Mouse (Mus musculus) adrenal gland, adult 2 months (tissue): ENCODE measurements around the gene Atp6v0a2. TPM values are rescaled to one million over a fixed set of nuclear protein-coding genes. Genes with fewer than 3 reads are reported as not detected.

Experiments used
- DNase-seq: peaks from one replicate; pipeline ENCODE4 v3.0.0; 2021
- polyA plus RNA-seq: library from polyadenylated mRNA; depleted of rRNA; stranded (reverse); fragments of >200 nt; gene quantifications from 2 replicates; pipeline ENCODE4 v1.2.3, GENCODE M21; 2012; rRNA removed
- total RNA-seq, 2 experiments: library from RNA; stranded (reverse); gene quantifications; 2 replicates each; pipeline ENCODE4 v1.2.3; 2021

Gene Atp6v0a2
- total and polyA plus RNA-seq, 3 experiments = 70.7 to 107 (median 93.2) TPM

DNA sequence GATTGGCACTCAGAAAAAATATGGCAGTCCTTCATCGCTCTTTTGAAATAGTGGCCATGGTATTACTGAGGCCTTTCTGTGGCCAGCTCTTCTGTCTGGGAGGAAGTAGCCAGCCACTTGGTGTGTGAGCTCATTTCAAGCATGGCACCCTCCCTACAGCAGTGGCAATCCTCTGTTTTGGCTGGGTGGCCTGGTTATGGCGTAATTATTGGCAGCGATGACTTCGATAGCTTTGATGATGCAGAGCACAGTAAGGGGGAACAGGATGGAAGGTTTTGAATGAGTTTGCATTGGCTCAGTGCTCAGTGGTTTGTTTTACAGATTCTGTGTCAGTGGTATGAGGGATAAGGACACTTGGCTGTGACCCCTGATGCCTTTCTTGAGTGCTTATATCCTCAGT lies 8.3 kb downstream of the Atp6v0a2 start:
- peak; percentile 25 for DNase-seq

DNA sequence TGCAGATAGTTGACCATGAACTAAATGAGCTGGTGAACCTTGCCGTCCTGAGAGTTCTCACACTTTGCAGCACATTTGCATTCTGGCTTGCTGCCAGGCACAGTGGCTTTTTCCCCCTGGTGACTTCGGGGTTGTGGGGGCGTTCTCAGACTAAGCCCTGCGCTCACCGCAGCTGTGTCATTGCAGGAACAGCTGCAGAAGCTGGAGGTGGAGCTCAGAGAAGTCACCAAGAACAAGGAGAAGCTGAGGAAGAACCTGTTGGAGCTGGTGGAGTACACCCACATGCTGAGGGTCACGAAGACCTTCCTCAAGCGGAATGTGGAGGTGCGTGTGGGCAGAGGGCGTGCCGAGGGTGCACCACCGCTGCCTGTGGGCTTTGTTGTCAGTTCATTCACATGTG lies 8.9 kb downstream of the Atp6v0a2 start:
- no peak for DNase-seq

DNA sequence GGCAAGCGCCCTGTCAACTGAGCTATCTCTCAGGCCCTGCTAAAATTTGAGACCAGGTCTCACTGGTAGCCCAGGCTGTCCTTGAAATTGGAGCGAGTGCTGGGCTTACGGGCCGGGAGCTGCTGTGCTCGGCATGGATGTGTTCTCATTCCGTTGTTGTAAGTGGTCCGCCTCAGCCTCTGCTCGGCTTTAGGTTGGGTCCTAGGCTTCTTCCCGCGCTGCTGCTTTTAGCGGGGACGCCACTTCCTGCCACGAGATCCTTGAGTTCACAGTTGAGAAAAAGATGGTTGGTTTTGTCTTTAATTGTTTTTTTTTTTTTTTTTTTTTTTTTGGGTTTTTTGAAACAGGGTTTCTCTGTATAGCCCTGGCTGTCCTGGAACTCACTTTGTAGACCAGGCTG lies 9.5 kb downstream of the Atp6v0a2 start:
- DNase-seq = no peak

DNA sequence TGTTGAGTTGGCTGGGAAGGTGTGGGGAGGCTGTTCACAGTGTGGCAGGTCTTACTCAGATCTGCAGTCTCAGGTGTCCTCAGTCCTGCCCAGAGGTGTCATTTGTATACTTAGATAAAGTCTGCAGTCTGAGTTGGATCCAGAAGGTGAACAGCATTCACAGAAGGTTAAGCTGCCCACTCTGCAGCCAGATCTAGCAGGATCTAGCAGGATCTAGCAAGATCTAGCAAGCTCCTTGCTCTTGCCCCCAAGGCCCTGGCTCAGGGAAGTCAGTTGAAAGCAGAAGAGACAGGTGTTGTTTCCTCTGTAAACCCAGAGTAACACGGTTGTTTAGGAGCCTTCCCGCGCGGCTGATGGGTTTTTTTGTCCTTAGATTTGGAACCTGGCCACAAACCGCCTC lies 85.4 kb downstream of the Atp6v0a2 start:
- DNase-seq = no peak

DNA sequence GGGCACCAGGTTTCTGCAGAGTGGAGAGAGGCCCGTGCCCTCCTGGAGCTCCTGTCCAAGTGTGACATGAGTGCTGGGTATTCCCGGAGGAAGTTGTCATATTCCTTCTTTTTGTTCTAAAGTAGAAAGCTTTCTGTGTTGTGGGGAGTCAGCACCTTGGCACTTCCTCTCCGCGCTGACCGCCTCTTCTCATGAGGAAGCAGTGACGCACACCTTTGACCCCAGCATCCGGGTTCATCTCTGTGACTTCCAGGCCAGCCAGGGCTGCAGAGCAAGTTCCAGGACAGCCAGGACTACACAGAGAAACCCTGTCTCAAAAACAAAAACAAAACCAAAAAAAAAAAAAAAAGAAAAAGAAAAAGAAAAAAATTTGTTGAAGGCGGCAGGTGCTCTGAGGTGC lies 86.8 kb downstream of the Atp6v0a2 start:
- DNase-seq = peak; percentile 67

DNA sequence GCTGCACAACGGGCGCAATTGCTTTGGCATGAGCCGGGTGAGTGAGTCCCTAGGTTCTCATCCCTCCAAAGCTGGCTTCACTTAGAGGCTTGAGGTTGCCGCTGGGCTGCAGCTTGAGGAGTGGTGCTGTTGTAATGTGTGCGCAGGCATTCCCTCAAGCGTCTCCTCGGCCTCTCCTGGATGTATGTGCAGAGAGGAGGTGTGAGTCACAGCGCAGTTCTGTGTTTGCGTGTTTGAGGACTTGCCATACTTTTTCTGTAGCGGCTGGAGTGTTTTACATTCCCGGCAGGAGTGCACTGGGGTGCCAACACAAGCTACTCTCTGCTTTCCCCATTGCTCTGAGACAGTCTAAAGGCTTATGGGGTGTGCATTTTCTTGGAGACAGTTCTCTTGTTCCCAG lies 89.6 kb downstream of the Atp6v0a2 start:
- DNase-seq = no peak

DNA sequence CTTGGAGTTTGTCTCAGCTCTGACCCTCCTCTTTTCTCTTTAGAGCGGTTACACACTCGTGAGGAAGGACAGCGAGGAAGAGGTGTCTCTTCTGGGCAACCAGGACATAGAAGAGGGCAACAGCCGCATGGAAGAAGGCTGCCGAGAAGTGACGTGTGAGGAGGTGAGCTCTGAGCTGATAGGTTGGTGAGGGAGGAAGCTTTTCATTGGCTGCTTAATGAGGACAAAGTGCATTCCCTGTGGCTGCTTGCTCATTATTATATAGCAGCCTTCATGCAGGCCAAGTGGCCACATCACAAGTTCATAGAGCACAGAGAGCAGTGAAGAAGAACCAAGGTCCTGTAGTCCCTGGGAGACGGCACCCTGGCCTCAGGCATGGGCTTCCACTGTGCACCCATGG lies 90.0 kb downstream of the Atp6v0a2 start:
- no peak for DNase-seq

DNA sequence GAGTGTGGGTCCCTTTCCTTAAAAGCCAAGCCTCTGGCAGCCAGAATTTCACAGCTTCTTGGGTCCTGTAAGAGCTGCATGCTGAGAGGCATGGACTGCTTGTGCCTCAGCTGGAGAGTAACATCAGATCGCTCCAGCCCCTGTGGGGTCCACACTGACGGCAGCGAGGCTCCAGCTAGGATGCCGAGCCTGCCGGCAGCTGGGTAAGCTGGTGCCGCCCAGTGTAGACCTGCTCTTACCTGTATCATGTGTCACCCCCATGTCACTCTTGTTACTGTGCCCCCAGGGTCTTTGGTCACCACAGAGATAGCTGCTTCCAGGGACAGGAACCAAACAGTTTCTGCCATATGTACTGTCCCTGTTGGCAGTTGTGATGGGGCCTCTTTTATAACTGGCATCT lies 94.7 kb downstream of the Atp6v0a2 start:
- DNase-seq = no peak

DNA sequence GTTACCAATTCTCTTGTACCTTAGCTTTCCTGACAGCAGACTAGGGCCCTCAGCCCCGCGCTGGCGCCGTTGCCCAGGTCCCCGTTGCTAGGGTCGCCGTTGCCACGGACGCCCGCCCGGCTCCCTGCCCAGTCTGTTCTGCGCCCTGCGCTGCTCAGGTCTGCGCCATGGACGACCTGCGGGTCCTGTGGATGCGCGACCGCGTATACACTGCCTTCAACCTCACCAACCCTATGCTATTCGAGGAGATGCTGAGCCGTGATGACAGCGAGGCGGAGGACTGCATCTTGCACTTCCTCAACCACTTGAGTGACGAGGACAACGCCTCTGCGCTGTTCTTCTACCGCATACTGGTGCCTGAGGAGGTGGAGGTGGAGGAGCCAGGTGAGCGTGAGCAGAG lies 96.6 kb downstream of the Atp6v0a2 start, which contains the start of gene Dnah10:
TSS of gene Dnah10 (plus strand) at position 89 of the 400 bp plus-strand sequence.
- DNase-seq = no peak

DNA sequence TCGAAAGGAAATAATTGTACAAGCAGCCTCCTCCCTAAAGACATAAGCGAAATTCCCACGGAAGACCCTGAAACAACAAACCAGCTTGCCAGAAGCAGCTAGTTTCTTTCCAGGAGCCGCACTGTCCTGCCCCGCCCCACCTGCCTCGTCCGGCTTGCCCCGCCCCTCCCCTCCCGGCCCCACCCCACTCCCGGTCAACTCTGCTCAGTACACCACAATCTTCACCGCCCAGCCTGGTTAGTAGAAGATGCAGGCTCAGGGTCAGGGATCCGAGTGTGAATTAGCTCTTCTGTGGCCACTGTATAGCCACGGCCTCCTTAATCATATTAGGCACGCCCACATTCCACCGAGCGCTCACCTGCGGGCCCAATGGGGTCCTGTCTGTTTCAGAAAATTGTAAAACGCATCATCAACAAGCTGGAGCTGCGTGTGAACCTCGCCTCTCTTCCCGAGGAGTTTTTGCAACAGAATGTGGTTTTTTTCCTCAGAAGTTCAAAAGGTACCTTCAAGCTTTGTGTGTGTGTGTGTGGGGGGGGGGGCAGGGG lies 101.4 kb downstream of the Atp6v0a2 start:
- peak; percentile 16 for DNase-seq

DNA sequence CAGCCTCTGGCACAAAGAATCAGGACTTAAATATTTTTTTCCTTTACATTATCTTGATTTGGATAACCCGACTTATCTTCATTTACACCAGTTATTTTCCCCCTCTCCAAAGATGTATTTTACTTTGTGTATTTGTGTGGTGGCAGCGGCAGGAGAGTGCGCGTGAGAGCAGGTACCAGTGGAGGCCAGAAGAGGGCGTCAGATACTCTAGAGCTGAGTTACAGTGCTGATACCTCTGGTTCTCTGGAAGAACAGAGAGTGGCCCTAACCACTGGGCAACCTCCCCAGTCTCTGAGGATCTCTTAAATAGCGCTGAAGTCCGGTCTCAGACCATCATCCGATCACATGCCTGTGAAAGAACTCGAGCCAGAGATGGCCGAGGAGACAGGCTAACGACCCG lies 105.6 kb downstream of the Atp6v0a2 start:
- no peak for DNase-seq

DNA sequence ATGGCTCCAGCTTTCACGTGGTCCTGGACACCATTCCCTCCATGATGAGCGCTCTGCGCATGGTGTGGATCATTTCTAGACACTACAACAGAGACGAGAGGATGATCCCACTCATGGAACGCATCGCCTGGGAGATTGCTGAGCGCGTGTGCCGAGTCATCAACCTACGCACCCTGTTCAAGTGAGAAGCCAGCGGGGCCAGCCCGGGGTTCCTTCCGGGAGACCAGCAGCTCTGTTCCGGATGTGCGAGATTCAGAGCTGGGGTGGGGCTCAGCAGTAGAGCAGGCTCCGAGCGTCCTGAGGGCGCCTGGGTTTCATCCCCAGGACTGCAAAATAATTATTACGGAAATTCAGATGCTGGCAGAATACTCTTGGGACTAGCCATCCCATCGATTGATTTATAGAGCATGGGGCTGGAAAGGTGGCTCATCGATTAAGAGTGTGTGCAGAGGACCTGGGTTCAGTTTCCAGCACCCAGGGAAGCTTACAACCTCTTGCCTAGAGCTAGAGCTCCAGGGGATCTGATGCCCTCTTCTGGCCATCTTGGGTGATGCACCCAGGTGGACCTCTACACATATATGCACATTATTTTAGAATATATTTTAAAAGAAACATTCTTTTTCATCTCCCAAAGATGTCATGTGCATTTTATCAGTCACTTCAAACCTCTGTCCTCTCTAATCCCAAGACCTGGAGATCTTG lies 113.7 kb downstream of the Atp6v0a2 start:
- no peak for DNase-seq

DNA sequence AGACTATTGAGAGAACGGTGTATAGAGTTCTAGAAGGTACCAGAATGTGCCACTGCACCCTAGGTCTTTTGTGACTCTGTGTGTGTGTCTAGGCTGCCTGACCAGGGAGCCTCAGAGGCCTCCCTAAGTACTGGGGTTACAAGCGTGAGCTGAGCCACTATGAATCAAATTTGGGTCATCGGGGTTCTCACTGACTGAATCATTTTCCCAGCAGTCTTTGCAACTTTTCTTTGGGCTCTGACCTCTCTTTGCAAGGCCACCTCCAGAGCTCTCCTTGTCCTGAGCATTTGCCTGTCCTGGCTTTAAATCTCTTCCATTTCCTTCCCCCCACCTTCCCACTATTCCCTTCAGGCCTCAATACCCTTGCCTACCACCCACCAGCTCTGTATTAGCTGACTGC lies 115.5 kb downstream of the Atp6v0a2 start:
- peak; percentile 61 for DNase-seq

DNA sequence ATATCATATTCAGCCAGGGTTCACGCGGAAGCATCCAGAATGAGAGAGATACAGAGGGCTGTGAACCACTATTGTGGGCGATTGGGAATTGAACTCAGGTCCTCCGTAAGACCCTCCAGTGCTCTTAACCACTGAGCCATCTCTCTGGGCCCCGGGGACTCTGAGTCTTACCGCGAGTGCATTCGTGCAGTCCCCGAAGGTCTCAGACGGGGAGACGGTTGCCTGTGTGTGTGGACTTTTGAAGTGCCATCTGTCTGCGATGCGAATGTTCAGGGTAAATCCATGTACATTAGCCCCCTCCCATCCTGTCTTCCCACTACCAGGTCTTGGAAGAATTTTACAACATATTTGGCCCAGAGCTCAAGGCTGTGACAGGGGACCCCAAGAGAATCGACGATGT lies 117.8 kb downstream of the Atp6v0a2 start:
- no peak for DNase-seq

DNA sequence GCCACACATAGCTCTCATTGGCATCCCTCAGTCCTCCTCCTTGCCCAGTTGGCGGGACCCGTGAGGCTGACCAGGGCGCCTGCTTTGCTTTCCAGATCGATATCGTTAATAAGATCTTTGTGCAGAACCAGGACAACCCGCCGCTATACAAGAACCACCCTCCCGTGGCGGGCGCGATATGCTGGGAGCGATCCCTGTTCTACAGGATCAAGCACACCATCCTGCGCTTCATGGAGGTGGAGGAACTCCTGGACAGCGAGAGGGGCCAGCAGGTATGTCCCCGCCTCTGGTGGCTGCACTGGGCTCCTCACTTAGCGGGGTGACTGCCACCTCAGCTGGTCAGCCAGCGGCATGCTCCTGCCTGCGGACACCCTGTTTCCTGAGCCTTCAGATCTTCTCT lies 119.9 kb downstream of the Atp6v0a2 start:
- DNase-seq = no peak

DNA sequence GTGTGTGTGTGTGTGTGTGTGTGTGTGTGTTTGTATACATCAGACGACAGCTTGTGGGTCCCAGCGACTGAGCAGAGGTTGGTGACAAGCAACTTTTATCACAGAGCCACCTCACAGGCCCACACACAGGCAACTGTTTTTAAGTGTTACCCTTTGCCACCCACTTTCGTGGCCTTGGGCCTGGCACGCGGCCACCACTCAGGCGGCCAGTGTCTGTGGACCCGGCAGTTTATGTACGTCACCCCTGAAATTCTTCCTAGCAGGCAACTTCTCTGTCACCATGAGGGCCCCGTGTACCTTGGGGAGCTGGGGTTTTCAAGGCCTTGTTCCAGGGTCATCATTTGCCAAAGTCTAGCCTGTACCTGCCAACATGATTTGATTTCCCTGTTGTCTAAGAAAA lies 123.3 kb downstream of the Atp6v0a2 start:
- DNase-seq = peak; percentile 49

DNA sequence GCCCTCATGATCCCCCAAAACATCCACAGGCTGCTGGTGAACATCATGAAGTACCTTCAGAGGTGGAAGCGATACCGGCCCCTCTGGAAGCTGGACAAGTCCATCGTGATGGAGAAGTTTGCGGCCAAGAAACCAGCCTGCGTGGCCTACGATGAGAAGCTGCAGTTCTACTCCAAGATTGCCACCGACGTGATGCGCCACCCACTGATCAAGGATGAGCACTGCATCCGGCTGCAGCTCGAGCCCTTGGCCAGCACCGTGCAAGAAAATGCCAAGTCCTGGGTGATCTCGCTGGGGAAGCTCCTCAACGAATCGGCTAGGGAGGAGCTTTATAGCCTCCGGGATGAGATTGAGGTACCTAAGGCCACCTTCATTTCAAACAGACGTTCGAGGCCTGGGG lies 132.6 kb downstream of the Atp6v0a2 start:
- peak; percentile 22 for DNase-seq

DNA sequence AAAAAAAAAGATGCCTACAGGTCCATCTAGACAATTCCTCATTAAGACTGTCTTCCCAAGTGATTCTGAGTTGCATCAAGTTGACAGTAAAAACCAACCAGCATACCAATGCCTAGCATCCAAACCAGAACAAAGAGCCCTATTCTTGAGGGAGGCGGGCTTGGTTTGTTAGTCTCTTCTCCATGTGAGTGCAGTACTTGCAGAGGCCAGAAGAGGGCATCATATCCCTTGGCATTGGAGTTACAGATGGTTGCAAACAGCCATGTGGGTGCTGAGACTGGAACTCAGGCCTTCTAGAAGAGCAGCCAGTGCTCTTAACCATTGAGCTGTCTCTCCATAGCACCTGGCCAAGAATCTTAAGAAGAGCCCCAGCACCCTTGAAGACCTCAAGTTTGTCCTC lies 133.4 kb downstream of the Atp6v0a2 start:
- DNase-seq = no peak

Other genes starting within 250 kb of the Atp6v0a2 start
- gene Sbno1, start 202.6 kb upstream of the Atp6v0a2 start, total RNA-seq = 100 to 1,000 TPM in 1 of 2 experiments, 10 to 100 TPM in 1; 74.1 to 119 TPM
- 6.0 and 6.9 TPM in 2 replicates for gene Sbno1, start 202.6 kb upstream of the Atp6v0a2 start, polyA plus RNA-seq
- gene Kmt5a, start 188.6 kb upstream of the Atp6v0a2 start, total RNA-seq = 100 to 1,000 TPM; 127 to 288 TPM
- gene Kmt5a, start 188.6 kb upstream of the Atp6v0a2 start, polyA plus RNA-seq = 48.9 and 65.7 TPM in 2 replicates
- gene Rilpl2, start 150.2 kb upstream of the Atp6v0a2 start, total RNA-seq = 10 to 100 TPM; 16.6 to 31.2 TPM
- gene Rilpl2, start 150.2 kb upstream of the Atp6v0a2 start, polyA plus RNA-seq = 38.5 and 44.1 TPM in 2 replicates
- 10 to 100 TPM; 19.0 to 25.7 TPM for gene Snrnp35, start 145.4 kb upstream of the Atp6v0a2 start, total RNA-seq
- gene Snrnp35, start 145.4 kb upstream of the Atp6v0a2 start, polyA plus RNA-seq = 1.4 and 1.8 TPM in 2 replicates
- 10 to 100 TPM; 14.0 to 25.8 TPM for gene Rilpl1, start 97.2 kb upstream of the Atp6v0a2 start, total RNA-seq
- gene Rilpl1, start 97.2 kb upstream of the Atp6v0a2 start, polyA plus RNA-seq = 10.2 and 12.3 TPM in 2 replicates
- 100 to 1,000 TPM; 236 to 301 TPM for gene Tmed2, start 87.9 kb upstream of the Atp6v0a2 start, total RNA-seq
- 138 and 163 TPM in 2 replicates for gene Tmed2, start 87.9 kb upstream of the Atp6v0a2 start, polyA plus RNA-seq
- 10 to 100 TPM; 12.4 to 13.4 TPM for gene Ddx55, start 75.7 kb upstream of the Atp6v0a2 start, total RNA-seq
- gene Ddx55, start 75.7 kb upstream of the Atp6v0a2 start, polyA plus RNA-seq = 12.7 and 15.5 TPM in 2 replicates
- 10 to 100 TPM; 37.7 to 41.3 TPM for gene Eif2b1, start 49.4 kb upstream of the Atp6v0a2 start, total RNA-seq
- gene Eif2b1, start 49.4 kb upstream of the Atp6v0a2 start, polyA plus RNA-seq = 11.3 and 12.7 TPM in 2 replicates
- 10 to 100 TPM; 32.9 to 41.3 TPM for gene Gtf2h3, start 49.4 kb upstream of the Atp6v0a2 start, total RNA-seq
- gene Gtf2h3, start 49.4 kb upstream of the Atp6v0a2 start, polyA plus RNA-seq = 19.3 and 26.6 TPM in 2 replicates
- 1 to 10 TPM in 1 of 2 experiments, under 1 TPM in 1; 0.84 to 3.8 TPM for gene Dnah10, start 96.5 kb downstream of the Atp6v0a2 start, total RNA-seq
- gene Dnah10, start 96.5 kb downstream of the Atp6v0a2 start, polyA plus RNA-seq = 0.11 and 0.15 TPM in 2 replicates
- 10 to 100 TPM in 1 of 2 experiments, 1 to 10 TPM in 1; 6.3 to 10.9 TPM for gene Ccdc92, start 233.8 kb downstream of the Atp6v0a2 start, total RNA-seq
- gene Ccdc92, start 233.8 kb downstream of the Atp6v0a2 start, polyA plus RNA-seq = 7.3 and 7.4 TPM in 2 replicates
- 10 to 100 TPM; 44.8 to 49.1 TPM for gene Zfp664, start 234.1 kb downstream of the Atp6v0a2 start, total RNA-seq
- gene Zfp664, start 234.1 kb downstream of the Atp6v0a2 start, polyA plus RNA-seq = 23.7 and 26.2 TPM in 2 replicates